Mouse (Mus musculus): ENCODE measurements around the gene Spata4.

DNA sequence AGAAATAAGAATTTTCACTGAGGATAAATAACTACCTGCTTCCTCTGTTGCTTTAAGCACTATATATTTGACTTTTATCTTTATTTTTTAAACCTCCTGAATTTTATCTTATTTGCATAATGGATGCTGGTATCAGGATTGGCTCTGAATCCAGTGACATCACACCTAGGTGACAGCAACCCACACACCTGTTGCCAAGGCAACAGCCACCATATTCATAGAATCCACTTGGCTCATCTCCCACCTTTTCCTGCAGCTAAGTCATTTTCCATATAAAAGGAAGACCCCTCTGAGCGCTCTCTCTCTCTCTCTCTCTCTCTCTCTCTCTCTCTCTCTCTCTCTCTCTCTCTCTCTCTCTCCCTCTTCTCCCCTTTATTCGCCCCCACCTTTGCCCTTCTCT lies 3.6 kb upstream of the Spata4 start:
- TF ChIP-seq CTCF (IDR thresholded peaks at IDR 0.05; ENCODE audit: low read depth) (no peak), EP300 (IDR thresholded peaks at IDR 0.05; ENCODE audit: low read depth) (no peak)

All from heart, postnatal 0 days (tissue).